Mouse (Mus musculus): ENCODE results near the gene Hspa4.

GRCm38 (mm10) chr11:53345328-53345727 lies 45.1 kb upstream of the Hspa4 start:
- no peak; the same call in 2 of the 3 replicates for TF ChIP-seq GATA1 (IDR thresholded peaks at IDR 0.05; ENCODE audit: borderline replicate concordance, low read length)
- TF ChIP-seq FLI1 (IDR thresholded peaks at IDR 0.05; ENCODE audit: low read length), result no peak

Measured in megakaryocyte, embryonic 14.5 days (primary cell).